Mouse (Mus musculus): ENCODE measurements around the gene Sergef.
A peak's percentile ranks its signal among the peaks of the same experiment; 100 is the strongest.
"Not testable (repeated sequence)": the region's sequence is repeated elsewhere in the genome, so short reads cannot be mapped to it uniquely, and the experiment has no call there.

The Sergef gene

GRCm38 (mm10) chr7:46639692-46640031 lies at the start of gene Sergef:
Gene Sergef, minus strand, starts transcription at chr7:46639807.
- DNase-seq, result peak; percentile 99

DNA sequence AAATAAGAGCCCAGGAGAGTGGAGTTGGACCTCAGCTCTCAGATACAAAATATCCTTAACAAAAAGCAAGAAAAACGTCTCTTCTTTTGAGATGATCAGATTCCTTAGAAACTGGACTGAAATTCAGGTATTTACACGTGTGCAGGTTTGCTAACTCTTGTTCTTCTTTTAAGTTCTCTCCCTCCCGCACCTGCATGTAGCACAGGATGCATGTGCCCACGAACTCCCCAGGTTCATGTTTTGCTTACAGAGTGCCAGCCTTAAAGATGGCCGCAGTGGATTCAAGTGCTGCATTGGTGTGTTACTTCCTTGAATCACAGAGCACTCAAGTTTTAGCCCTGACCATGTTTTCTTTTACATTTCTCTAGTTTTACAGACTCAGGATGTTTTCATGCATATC lies 47.2 kb upstream of the Sergef start:
- DNase-seq, result no peak

DNA sequence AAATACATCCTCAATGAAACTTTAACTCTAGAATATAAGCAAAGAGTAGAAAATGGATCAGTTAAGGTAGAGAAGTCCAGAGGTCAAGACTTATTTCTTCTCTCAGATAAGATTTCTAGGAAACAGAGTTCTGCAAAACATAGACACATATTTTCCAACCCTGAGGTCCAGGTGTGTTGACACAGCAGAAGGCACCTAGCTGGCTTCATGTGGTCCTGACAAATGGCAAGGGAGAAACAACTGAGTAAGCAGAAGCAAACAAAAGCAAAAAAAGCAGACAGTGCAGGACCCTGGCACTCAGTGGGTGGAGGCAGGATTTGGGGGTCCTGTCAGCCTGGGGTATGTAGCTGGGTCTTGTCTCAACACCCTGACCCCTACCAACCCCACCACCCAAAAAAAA lies 41.1 kb upstream of the Sergef start:
- no peak for DNase-seq

GRCm38 (mm10) chr7:46679044-46679443 lies 39.4 kb upstream of the Sergef start:
- DNase-seq, result not testable (repeated sequence)

DNA sequence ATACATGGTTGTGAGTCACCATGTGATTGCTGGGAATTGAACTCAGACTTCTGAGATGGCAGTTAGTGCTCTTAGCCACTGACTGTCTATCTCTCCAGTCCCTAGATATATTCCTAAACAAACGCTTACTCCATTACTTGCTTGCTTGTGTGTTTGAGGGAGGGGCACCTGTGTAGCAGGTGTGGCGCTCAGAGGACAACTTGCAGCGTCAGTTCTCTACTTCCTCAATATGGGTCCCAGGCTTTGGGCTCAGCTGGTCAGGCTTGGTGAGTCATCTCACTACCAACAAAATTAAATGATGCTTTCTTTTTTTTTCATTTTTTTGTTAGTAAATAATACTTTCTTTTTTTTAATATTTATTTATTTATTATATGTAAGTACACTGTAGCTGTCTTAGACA lies 38.8 kb upstream of the Sergef start:
- DNase-seq, result no peak

- DNase-seq, result no peak
Observed at GRCm38 (mm10) chr7:46676808-46677360, 37.3 kb upstream of the Sergef start.

GRCm38 (mm10) chr7:46675886-46676285 lies 36.3 kb upstream of the Sergef start:
- no peak for DNase-seq

- DNase-seq, result no peak
Observed at GRCm38 (mm10) chr7:46675061-46675460, 35.5 kb upstream of the Sergef start.

- DNase-seq, result no peak
Observed at GRCm38 (mm10) chr7:46672160-46672672, 32.6 kb upstream of the Sergef start, which contains the start of gene Tph1. Gene Tph1, minus strand, starts transcription at chr7:46672537.

DNA sequence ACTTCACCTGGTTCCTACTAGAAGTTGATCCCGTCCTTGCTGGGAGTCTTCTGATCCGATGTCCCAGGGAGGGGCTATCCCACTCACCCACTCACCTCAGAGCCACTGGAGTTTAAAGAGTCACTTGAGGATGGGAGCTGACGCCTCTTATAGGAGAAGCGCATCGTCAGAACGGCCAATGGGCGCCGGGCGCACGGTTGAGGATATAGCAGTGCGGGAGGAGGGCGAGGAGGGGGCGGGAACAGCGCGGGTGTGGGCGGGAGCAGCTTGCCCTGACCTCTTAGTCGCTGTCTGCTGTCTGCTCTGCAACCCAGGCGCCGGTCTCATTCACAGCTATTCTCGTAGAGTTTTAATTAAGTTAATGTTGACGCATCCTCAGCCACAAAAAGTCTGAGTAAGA lies 27.6 kb upstream of the Sergef start:
- no peak for DNase-seq

DNA sequence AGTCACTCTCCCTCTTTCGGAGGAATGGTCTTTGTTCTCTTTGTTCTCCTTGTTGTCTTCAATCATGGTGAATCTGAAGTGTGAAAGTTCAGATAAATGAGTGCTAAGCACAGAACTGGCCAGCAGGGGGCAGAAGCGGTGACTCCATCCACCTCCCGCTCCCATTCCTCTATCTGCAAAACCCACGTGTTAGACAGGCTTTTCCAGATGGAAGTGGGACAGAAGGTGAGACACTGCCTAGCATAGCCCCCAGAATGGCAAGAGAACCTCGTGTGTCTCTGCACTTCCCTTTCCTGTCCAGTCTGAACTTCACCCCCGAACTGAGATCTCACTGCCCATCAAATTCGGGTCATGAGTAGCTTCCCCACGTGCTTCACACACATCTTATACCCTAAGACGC lies 25.6 kb upstream of the Sergef start:
- DNase-seq, result no peak

- no peak for DNase-seq
Observed at GRCm38 (mm10) chr7:46661591-46662090, 22.0 kb upstream of the Sergef start.

- no peak for DNase-seq
Observed at GRCm38 (mm10) chr7:46652279-46652678, 12.7 kb upstream of the Sergef start.

GRCm38 (mm10) chr7:46650231-46650630 lies 10.6 kb upstream of the Sergef start:
- not testable (repeated sequence) for DNase-seq

- no peak for DNase-seq
Observed at GRCm38 (mm10) chr7:46648431-46649140, 9.0 kb upstream of the Sergef start.

- no peak for DNase-seq
Observed at GRCm38 (mm10) chr7:46643172-46643571, 3.6 kb upstream of the Sergef start.

DNA sequence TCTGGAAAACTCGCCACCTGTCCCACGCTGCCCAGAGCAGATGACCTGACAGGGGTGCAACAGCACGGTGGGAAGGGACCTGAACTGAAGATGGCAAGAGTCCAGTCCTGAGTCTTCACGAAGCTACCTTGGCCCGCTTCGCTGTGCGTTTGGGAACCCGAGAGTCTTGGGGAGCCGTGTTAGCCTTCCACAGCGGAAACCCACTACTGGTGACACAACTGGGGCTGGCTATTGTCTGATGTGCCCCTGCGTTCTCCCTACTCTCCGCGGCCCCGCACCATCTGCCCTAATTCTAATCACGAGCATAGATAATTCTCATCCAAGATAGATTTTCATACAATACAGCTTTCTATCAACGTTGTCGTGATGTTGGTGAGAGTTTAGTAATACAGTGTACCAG lies 455 bp upstream of the Sergef start:
- no peak for DNase-seq

DNA sequence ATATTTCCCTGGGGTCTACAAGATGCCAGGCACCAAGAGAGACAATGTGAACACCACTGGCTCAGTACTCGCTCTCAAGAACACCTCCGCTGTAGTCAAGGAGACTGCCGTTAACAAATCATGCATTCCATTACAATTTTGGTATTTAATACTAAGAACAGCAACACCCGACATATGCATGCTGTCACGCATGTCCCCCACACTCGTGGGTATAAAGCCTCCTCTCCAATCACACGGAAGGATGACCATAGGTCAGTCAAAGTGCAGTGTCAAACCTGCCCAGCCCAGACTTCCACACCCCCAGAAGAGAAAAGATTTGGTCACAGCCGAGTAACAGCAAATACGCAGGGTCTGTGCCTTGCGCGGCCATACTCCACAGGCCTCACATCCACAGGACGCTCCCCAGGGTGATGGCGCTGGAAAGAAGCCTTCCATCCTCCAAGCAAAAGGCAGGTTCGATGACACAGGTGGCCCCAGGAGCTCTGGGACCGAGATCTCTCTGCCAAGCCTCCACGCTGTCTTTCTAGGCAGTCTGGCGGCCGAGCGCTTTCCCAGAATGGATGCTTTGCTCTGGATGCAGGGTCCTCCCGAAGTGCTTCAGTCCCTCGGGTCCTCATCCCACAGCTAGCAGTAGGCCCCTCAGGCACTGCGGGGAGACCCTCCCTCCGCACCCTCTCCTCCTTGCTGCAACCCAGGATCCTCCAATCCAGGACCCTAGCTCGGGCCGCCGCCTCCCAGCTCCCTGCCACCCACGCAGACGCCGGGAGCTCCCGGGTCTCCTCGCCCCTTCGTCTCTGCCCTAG lies 517 bp downstream of the Sergef start:
- DNase-seq, result no peak

DNA sequence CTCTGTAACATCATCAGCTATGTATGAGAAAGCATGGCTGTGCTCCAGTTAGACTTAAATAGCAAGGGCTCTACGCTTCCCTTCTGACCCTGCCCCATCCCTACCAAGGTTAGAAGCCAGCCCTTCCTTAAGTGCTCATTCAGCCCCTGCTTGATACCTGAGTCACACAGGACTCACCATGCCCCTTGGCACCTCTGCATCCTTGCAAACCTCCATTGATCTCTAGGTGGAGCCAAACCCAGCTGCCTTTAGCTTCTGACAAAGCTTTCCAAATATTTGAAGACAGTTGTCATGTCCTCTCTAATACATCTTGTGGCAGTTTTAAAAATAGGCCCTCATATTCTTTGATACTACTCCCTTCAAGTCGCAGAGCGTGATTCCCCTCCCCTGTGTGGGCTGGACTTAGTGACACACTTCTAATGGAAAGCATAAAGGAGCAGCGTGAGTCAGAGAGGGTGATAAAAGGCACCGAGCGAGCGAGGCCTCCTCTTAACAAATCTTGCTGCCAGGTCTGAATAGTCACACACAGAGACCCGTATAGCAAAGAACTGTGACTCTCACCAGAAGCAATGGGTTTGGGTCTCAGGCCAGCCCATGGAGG lies 11.1 kb downstream of the Sergef start:
- DNase-seq, result no peak

- DNase-seq, result no peak
Observed at GRCm38 (mm10) chr7:46623979-46624378, 15.6 kb downstream of the Sergef start.

GRCm38 (mm10) chr7:46618416-46619110 lies 21.0 kb downstream of the Sergef start:
- no peak for DNase-seq

GRCm38 (mm10) chr7:46616429-46617005 lies 23.1 kb downstream of the Sergef start:
- peak; percentile 90 for DNase-seq
